Mouse (Mus musculus) T-helper 2 cell (primary cell): ENCODE measurements around the gene Tctn1.

Experiments used
- in situ Hi-C: fragments of 300-600 bp; cut with MboI, MseI; formaldehyde crosslinking; loops from one replicate; pipeline ENCODE4 v1.15.1; 2025; ENCODE audit warnings: high pct_unique_total_duplicates

The Tctn1 gene

DNA sequence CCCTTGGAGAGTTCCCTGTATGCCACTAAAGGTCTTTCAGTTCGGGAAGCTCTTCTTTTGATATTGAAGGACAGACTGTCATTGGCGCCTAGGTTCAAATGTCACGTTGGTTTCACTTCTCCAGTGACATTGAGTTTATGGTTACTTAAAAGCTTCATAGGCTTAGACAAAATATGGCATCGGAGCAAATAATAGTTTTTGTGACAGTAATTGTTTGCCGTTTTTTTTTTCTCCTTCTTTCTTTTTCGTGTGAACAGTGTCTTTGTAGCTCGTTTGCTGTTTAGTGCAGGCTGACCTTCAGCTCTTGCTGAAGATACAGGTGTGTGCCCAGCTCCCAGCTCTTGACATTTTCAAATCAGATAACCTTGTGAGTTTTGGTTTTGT, 21.5 kb upstream of the Tctn1 start:
- in situ Hi-C loops, result no loop called here

DNA sequence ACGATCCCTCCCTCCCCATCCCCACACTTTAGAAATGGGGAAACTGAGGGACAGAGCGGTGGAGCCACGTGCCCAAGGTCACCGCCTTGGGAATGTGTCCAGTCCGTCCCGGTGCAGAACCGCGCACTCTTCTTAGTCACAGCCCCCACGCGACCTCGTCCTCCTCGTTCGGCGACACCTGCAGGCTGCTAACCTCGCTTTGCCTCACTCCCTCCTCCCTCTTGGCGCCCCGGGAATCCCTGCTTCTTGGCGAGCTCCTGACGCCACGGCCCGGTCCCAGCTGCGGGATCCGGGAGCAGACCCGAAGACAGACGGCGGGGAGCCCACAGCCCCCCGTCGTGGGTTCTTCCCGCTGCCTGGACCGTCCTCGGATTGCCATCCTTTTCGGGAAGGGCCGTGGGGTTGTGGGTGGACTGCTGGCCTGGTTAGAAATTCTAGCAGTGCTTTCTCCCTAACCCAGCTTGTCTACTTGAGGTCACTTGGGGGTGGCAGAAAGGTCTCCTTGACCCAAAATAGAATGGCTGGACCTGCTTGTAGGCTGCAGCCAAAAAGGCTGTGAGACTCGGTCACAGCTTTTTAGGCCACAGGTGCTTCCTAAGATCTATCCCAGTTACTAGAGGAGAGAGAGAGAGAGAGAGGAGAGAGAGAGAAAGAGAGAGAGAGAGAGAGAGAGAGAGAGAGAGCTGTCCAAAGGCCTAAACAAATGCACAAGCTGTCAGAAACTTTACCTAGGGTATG, 20.9 kb upstream of the Tctn1 start:
- in situ Hi-C loops, result no loop called here

DNA sequence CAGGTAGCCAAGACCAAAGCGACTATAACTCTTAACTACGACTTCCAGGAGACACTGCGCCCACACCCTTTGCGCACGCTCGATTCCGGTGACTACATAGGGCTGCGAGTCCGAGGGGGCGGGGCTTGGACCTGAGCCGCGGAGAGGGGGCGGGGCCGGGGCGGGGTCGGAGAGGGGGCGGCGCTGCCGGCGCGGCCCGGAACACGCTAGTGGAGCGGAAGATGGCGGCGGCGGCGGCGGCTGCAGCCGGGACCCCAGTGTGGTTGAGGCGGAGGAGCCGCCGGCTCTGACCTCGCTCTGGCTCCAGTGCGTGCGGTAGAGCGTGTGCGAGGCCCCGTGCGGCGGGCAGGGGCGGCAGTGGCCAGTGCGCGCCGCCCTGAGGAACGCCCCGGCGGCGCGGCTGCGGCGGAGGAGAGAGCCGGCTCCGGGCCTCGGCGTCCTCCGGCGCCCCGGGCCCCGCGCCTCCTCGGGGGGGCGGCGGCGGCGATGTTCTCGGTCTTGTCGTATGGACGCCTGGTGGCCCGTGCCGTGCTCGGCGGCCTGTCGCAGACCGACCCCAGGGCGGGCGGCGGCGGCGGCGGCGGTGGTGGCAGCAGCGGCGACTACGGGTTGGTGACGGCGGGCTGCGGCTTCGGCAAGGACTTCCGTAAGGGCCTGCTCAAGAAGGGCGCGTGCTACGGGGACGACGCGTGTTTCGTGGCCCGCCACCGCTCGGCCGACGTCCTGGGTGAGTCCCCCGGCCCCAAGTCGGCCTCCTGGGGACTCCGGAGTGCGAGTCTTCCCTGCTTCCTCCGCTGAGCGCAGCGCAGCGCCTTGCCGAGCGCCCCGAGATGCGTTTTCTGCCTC, 20.1 kb upstream of the Tctn1 start, which contains the start of gene Pptc7:
Gene Pptc7, plus strand, starts transcription at position 183 of the 846 bp plus-strand sequence.
- in situ Hi-C loops, result no loop called here

DNA sequence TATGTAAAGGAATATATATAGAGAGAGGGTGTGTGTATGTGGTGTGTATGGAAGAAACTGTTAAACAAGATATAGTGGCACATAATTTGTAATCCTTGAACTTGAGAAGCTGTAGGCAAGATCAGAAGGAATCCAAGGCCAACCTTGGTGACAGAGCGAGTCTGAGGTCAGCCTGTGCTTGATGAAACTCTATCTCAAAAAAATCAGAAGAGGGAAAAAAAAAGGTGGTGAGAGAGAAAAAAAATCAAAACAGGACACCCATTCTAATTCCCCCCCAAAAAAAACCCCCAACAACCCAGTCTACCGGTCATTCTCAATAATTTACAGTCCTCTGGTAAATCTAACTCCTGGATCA, 19.5 kb upstream of the Tctn1 start:
- in situ Hi-C loops, result no loop called here

DNA sequence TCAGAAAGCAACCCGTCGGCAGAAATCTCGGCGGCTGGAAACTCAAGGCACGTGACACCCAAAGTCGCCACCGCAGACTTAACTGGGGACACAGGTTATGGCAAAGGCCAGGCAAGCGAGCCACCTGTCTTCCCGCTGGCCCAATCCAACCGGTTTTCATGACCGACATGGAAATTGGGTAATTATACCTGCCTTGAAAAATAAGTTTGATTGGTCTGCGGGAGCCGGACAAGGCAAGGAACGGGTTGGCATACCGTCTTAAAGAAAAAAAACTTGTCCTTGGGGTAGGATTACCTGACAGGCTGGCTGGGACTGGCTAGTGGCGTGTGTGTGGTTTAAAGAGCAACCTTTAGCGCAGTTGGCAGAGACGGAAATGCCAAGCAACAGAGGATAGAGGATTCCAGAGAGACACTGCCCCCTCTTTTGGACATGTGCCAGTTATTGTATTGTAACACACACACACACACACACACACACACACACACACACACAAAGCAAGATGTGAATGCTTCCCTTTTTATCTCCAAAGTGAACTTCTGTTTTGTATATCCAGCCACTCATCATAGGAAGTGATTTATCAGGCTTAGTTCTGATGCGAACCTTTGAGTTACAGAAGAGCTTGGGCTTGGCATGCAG, 16.7 kb upstream of the Tctn1 start:
- in situ Hi-C loops, result no loop called here

DNA sequence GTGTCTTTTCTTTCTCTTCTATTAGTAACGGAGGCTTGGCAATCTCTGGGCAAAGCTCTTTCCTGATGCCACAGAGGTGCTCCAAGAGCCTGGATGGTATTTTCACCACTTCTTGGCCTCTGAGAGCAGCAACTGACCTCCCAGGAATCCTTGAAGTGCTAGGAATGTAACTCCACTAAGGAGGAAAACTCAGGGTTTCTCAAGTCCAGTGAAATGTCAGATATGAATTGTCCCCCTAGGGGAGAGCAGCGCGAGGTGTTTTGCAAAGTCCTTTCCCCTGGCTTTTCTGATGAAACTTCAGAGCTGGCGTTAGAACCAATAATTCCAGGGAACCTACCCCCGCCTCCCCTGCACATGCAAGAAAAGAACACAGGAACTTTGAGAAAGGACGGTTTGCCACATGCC, 16.2 kb upstream of the Tctn1 start:
- in situ Hi-C loops, result no loop called here

DNA sequence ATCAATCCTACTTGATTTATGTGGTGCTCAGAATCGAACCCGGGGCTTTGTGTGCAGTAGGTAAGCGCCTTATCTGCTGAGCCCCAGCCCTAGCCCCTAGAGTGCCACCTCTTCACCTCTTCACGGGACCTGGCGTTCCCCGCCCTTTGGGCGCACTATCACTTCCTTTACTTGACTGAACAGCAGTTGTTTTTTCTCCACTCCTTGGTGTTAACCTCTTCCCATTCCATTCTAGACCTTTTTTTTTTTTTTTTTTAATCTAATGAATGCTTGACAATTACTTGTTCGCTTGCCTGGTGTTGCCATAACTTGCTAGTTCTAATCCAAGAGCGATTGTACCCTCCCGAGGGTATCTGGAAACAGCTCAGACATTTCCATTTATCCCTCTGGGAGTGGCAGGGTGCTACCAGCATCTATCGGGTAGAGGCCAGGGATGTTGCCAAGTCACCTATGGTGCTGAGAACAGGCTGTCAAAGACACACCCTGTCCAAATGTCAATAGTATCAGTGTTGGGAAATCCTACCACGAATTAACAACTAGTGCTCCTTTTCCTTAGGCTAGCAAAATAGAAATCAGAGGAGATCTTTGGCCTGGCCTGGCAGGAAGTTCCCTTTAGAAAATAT, 15.7 kb upstream of the Tctn1 start:
- in situ Hi-C loops, result no loop called here

DNA sequence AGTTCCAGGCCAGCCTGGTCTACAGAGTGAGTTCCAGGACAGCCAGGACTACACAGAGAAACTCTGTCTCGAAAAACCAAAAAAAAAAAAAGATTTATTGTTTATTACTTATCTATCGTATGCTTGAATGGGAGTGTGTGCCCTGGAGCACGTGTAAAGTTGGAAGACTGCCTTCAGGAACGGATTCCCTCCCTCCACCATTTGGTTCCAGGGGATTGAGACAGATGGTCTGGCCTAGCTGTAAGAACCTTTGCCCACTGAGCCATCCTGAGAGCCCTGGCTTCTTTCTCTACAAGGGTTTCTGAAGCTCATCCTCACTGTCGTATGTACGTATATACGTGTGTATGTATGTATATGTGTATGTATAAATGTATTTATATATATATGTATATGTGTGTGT, 14.7 kb upstream of the Tctn1 start:
- in situ Hi-C loops, result no loop called here

DNA sequence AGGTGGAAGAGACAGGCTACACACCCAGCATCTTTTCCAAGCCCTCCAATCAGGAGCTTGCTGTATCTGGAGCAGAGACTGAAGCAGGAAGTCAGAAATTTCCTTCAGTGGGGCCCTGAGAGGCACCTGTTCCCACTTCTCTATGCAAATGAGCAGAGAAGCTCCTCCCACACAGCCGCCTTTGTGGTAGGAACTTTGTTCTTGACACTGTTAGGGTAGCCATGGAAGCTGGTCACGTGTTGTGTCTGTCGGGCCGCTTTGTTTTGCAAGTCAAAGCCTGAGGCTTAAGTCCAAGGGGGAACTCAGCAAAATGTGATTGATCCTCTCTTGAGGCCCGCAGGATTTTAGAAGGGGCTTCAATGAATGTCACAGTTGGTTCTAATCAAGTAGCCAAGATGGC, 10.5 kb upstream of the Tctn1 start:
- in situ Hi-C loops, result no loop called here

DNA sequence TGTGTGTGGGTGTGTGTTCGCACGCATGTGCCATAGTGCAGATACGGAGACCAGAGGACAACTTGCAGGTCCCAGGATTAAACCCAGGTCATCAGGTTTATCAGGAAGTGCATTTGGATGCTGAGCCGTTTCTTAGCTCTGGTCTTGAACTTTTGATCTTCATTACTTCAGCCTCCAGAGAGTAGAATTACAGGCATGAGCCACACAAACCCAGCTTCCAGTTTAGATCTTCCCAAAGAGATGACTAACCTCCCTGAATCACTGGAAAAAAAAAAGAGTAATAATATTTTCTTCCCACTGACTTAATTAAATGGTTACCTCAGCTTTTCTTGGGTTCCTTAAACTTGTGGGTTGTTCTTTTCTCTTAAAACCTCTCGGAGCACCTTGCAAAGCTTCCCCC, 8.6 kb upstream of the Tctn1 start:
- in situ Hi-C loops, result no loop called here

DNA sequence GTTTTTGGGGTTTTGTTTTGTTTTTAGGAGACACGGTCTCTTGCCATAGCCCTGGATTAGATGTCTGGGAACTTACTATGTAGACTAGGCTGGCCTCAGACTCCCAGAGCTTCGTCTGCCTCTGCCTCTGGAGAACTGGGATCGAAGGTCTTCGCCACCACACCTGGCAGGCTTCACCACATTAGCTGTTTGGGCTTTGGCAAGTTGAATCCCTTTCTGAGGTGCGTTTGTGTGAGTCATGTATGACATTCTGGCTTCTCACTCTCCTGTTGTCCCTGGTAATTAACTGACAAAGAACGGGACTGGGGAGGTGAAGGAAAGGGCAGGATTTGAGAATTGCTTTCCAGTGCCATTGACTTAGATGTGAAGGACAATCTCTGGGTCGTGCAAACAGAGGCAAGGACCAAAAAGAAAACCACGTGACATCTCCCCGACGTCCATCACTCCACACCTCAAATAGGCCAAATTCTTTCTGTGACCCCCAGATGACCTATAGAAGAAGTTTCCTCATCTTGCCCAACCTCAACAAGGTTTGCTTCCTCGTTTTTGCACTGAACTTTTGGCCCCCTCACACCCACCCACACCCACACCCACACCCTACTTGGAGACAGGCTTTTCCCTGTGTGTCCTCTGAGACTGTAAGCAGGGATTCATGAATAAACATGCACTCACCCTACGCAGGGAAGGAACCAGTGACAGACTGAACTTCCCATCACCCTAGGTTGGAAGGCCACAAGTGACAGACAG, 4.8 kb upstream of the Tctn1 start:
- in situ Hi-C loops, result loop anchor here (5.0 kb wide), 2 partner anchors 48 to 83 kb away; partner anchors contain the start of genes Rad9b and Vps29

DNA sequence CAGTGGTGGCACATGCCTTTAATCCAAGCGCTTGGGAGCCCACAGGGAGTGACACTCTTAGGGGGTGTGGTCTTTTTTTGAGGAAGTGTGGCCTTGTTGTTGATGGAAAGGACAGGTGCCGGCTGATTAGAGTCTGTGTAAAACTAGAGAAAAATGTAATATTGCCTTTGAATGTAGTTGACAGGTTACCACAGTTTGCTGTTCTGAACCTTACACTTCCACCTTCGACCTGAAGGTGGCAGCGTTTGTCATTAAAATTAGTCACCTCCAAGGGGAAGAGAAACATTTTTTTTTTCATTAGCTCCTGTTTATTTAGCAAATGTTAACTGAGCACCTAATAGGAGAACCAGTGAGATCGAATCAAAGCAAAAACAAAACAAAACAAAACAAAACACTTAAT, 3.6 kb upstream of the Tctn1 start:
- in situ Hi-C loops, result loop anchor here (5.0 kb wide), 2 partner anchors 49 to 84 kb away; partner anchors contain the start of genes Rad9b and Vps29

DNA sequence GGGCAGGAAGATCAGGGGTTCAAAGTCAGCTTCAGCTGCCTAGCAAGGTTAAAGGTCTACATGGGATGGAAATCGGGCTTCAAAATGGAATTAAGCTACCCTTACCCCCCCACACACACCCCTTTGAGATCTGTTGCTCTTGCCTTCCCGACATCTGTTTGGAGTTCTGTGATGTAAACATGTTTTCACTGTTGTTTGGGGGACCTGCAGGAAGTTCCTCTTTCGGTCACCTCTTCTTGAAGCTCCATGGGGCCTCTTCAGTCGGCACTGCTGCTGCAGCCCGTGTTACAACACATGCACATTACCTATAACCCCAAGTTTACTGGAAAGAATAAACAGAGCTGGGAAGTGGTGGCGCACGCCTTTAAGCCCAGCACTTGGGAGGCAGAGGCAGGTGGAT, 2.9 kb upstream of the Tctn1 start:
- in situ Hi-C loops, result loop anchor here (5.0 kb wide), 2 partner anchors 50 to 85 kb away; partner anchors contain the start of genes Rad9b and Vps29

DNA sequence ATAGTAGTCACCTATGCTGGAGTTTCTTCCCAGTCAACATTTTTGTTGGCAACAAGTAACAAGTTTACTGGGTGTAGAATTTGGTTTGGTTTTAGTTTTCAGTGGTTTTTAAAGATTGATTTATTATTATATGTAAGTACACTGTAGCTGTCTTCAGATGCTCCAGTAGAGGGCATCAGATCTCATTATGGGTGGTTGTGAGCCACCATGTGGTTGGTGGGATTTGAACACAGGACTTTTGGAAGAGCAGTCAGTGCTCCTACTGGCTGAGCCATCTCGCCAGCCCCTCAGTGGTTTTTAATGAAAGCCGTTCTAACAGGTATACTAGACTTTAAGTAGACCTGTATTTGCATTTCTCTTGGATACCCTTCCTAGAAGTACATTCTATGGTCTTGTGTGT, 1.7 kb upstream of the Tctn1 start:
- in situ Hi-C loops, result loop anchor here (5.0 kb wide), 2 partner anchors 51 to 86 kb away; partner anchors contain the start of genes Rad9b and Vps29

DNA sequence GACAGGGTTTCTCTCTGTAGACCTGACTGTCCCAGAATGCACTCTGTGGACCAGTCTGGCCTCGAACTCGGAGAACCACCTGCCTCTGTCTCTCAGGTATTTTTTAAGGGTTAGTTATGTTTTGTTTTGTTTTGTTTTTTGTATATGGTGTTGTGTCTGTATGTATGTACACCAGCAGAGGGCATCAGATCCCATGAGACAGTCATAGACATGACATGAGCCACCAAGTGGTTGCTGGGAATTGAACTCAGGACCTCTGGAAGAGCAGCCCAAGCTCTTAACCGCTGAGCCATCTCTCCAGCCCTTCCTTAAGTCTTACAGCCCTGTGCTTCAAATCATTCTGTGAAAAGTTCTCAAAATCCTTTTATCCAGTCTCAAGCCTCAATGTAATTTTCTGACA, 927 bp upstream of the Tctn1 start:
- in situ Hi-C loops, result loop anchor here (5.0 kb wide), 2 partner anchors 52 to 87 kb away; partner anchors contain the start of genes Rad9b and Vps29

DNA sequence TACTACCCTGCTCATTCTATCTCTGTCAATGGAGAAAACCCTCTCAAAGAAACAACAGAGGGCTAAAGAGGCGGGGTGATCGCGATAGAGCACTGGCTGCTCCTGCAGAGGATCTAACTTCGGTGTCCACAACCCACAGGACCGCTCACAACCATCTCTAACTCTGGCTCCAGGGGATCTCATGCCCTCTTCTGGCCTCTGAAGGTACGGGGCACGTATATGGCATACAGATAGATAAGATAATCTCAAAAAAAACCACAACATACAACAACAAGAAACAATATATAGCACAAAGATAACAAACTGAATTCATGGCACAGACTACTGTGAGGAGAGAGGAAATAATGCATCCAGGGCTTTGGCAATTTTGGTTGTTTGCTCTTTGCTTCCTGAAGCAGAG, 2.2 kb downstream of the Tctn1 start:
- in situ Hi-C loops, result no loop called here

DNA sequence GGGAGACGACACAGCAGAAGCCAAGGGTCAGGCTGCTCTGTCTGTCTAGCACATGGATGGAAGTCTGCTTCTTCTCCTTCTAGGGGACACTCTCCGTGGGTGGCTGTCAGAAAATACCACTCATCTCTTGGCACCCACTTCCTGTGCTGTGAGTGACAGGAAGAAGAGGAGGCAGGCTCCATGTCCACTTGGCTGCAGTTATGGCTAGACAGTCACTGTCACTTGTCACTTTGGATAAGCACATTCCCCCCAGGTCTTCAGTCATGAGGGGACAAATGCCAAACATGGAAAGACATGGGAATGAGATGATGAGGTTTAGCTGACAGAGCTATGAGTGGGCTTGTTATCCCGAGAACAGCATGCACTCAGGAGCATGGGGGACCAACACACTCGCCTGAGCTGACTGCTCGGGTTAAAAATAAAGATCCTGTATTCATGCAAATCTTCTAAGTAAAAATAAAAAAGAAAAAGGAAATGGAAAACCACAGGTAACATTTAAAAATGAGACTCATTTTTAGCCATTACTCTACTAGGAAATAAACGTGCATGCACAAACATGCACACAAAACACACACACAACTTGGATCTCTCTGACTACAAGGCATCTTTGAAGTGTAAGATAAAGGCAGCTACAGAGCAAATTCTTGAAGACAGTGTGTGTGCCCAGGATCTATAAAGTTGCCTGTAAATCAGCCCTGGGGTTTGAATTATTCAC, 6.1 kb downstream of the Tctn1 start:
- in situ Hi-C loops, result no loop called here

DNA sequence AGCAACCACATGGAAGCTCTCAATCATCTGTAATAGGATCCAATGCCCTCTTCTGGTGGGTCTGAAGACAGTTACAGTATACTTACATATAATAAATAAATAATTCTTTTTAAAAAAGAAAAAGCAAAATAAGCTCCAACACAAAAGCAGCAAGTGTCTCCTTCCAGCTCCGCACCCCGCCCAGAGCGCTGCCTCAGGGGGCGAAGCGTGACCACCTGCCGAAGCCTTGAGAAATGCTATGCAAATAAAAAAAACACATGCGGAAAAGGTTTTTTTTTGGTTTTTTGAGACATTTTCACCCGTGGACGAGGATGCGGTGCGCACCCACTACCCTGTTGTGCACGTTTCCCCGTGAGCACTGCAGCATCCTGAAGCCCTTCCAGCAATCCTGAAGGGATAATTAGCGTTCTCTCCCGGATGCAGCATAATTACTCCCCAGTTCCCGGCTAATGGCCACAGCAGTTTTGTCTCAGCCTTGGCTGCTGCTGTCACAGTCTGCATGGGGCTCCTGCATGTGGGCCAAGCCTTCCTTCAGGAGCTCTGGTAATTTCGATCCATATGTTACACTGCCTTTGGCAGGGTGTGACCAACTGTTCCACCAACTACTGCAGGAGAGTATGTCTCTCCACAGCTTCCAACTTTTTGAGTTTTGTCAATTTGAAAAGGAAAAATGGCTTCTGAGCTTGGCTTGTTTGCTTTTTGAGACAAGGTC, 12.2 kb downstream of the Tctn1 start:
- in situ Hi-C loops, result no loop called here

DNA sequence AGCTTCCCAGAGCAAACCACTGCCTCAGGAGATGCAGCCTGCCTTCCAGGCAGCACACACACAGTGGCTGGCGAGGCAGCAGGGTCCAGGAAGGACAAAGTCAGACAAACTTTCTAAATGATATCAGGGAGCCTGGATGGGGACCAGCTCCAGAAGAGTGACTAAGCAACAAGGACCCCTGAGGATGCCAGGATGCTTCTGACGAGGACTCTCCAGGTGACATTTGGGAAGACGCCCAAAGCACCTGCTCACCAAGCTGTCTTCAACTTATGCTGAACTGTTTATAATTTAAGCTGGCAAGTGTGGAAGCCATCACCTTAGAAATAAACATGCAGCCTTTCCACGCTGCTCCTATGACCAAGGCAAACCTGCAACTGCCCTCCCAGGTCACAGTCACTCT, 15.0 kb downstream of the Tctn1 start:
- in situ Hi-C loops, result no loop called here

DNA sequence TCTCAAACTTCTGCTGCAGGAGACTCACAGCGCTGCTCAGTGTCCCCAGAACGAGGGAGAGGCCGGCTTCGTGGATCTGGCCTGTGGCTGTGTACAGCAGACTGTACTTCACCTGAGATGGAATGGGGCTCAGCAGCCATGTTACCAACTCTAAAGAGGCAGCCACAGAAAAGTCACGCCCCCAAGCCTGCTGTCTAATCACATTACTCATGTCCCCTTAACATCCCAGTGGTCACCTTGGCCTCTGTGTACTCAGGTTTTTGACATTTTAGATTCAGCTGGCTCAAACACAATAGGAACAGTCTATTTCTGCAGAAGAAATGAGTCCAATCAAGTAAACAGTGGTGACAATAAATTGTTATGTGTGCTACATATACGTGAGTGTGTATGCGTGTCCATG, 16.3 kb downstream of the Tctn1 start:
- in situ Hi-C loops, result no loop called here
